Mouse (Mus musculus) kidney, embryonic 16.5 days (tissue): ENCODE data around the gene Adam19. TPM values are rescaled to one million over a fixed set of nuclear protein-coding genes. Genes with fewer than 3 reads are reported as not detected.

Source experiments
- ATAC-seq: fragments of 200-750 bp; cut with Nextera tagmentation; 2 replicates; pipeline ENCODE4 v1.8.0; 2017; ENCODE audit warnings: moderate TSS enrichment; ENCODE audit not compliant: low FRiP score, low TSS enrichment
- H3K27ac ChIP-seq: fragments of 300-500 bp; sonication (generic); 2 replicates; pipeline ENCODE4 v1.5.1; 2014; ENCODE audit warnings: low read length
- H3K27me3 ChIP-seq: fragments of 300-500 bp; sonication (generic); 2 replicates; pipeline ENCODE4 v1.6.1; 2014; ENCODE audit warnings: low read length, control low read depth, mixed read lengths; ENCODE audit not compliant: insufficient read depth
- H3K36me3 ChIP-seq: fragments of 300-500 bp; sonication (generic); 2 replicates; pipeline ENCODE4 v1.6.1; 2014; ENCODE audit warnings: low read length, control low read depth, mixed read lengths; ENCODE audit not compliant: insufficient read depth
- H3K4me1 ChIP-seq: fragments of 300-500 bp; sonication (generic); 2 replicates; pipeline ENCODE4 v1.6.1; 2014; ENCODE audit warnings: low read length, control low read depth, mixed read lengths; ENCODE audit not compliant: insufficient read depth
- H3K4me2 ChIP-seq: fragments of 300-500 bp; sonication (generic); replicated peaks from 2 replicates; pipeline ENCODE4 v1.6.1; 2014; ENCODE audit warnings: low read depth, low read length
- H3K4me3 ChIP-seq: fragments of 300-500 bp; sonication (generic); 2 replicates; pipeline ENCODE4 v1.5.1; 2014; ENCODE audit warnings: mild to moderate bottlenecking, low read length
- H3K9ac ChIP-seq: fragments of 300-500 bp; sonication (generic); replicated peaks from 2 replicates; pipeline ENCODE4 v1.6.1; 2014; ENCODE audit warnings: low read length
- H3K9me3 ChIP-seq: fragments of 300-500 bp; sonication (generic); 2 replicates; pipeline ENCODE4 v1.6.1; 2016; ENCODE audit warnings: low read length, control low read depth
- WGBS: fragments of 180-500 bp; shearing (Covaris S2); extraction: QIAGEN DNeasy Blood & Tissue Kit; methylation state at CpG from one replicate; pipeline ENCODE4 v1.1.7; 2014; 5-methylcytosine and 5-hydroxymethylcytosine counted together
- polyA plus RNA-seq: library from polyadenylated mRNA; unstranded; fragments of >200 nt; fragmentation: Nextera tagmentation; extraction: Ambion mirVana; gene quantifications from 2 replicates; pipeline ENCODE4 v1.2.1, GENCODE M21; 2015

Adam19 gene
- polyA plus RNA-seq, 1 experiment from 2014 or later, result 16.5 TPM

DNA sequence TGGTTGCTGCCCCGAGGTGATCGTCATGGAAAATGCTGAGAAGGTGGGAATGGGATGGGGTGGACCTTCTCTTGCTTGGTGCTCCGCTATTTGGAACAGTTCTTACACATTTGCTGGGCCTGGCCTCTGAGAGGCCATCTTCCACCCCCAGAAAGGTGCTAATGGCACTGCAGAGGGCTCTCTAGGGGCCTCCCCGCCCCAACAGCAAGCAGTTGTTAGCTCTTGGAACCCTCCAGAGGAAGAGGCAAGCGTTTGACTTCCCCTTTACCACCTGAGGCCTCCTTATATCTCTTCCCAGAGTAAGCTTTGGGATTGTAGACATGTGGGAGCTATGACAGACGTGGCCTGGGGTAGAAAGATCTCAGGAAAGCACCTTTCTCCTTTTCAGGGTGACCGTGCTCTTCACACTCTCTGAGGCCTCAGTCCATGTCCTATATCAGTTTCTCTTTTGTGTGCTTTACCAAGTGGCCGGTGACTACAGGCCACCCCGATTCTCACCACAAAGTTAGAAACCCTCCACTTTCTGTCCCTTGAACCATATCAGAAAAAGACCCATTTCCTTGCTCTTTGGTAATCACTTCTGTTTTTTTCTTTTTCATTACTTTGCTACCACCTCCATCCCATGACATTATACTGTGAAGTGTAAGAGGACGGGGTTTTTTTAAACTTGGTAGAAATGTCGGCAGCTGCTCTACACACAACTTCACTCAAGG, 89.5 kb downstream of the Adam19 start:
- Histone ChIP-seq H3K4me2 (no peak overlapping the region), H3K36me3 (peaks cover 25% of the 10 kb centered on the region), H3K4me1 (no peaks in the 10 kb centered on the region), H3K27ac (no peak overlapping the region), H3K9me3 (no peaks in the 10 kb centered on the region), H3K27me3 (no peaks in the 10 kb centered on the region), H3K4me3 (no peak overlapping the region), H3K9ac (no peak overlapping the region)
- 89% methylated on average over 11 of the region's 11 CpGs for WGBS
- no peak for ATAC-seq

DNA sequence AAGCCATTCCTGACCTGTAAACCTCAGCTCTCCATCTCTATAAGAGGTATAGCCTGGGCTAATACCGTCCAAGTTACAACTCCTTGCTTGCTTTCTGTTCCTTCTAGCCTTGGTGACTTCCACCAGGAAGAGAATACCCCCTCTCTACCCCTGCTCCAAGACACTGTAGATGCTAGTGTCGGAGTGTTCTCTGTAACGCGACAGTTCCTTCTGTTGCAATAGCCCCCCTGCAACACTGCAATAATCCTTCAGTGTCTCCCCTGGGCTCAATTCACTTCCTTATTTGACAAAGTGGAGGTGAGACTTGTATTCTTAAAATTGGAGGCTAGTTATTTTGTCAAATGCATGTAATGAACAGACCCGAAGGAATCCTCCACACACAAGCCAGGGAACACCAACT, 90.8 kb downstream of the Adam19 start:
- no peak overlapping the region for H3K4me2 ChIP-seq
- H3K27ac ChIP-seq, result no peak overlapping the region
- H3K4me1 ChIP-seq, result no peaks in the 10 kb centered on the region
- H3K36me3 ChIP-seq, result peaks cover 15% of the 10 kb centered on the region
- ATAC-seq, result no peak
- WGBS, result 91% methylated on average over 5 of the region's 5 CpGs
- no peak overlapping the region for H3K4me3 ChIP-seq
- H3K9ac ChIP-seq, result no peak overlapping the region
- H3K9me3 ChIP-seq, result no peaks in the 10 kb centered on the region
- no peaks in the 10 kb centered on the region for H3K27me3 ChIP-seq

DNA sequence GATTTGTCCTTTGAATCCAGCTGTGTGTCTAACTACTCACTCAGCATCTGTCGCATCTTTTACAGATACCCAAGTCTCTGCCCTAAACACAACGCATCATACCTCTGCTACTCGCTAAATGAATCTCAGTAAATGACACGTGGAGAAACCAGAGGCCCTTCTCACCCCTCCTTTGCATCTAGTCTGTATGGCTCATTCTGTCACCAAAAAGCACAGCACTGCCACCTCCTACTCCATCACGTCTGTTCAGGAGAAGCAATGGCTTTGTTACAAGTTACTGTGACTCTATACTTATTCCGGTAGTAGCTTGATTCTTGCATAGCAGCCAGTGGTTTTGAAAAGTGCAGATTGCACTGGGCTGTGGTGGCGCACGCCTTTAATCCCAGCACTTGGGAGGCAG, 101.2 kb downstream of the Adam19 start:
- Histone ChIP-seq H3K4me1 (no peaks in the 10 kb centered on the region), H3K9ac (no peak overlapping the region), H3K27me3 (no peaks in the 10 kb centered on the region), H3K9me3 (no peaks in the 10 kb centered on the region), H3K4me3 (no peak overlapping the region), H3K27ac (no peak overlapping the region), H3K36me3 (no peaks in the 10 kb centered on the region), H3K4me2 (no peak overlapping the region)
- 85% methylated on average over 8 of the region's 8 CpGs for WGBS
- ATAC-seq, result no peak

DNA sequence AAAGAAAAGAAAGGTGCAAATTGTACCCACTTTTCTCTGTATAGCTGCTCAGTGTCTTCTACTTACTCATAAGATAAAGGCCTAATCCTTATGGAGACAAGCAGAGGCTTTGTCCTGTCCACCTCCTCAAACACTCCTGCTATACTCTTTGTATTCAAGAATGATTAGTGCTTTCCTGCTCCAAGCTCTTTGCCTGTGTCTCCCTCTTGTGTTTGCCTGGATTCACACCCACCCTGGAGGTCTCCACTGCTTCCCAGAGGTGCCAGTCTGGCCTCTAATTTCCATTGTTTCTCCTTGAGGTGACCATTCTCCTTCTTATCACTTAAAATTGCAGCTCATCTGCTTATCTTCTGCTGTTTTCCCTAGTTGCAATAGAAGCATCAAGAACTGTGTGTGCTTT, 101.7 kb downstream of the Adam19 start:
- H3K36me3 ChIP-seq, result no peaks in the 10 kb centered on the region
- H3K4me2 ChIP-seq, result no peak overlapping the region
- no peaks in the 10 kb centered on the region for H3K9me3 ChIP-seq
- H3K27ac ChIP-seq, result no peak overlapping the region
- H3K9ac ChIP-seq, result no peak overlapping the region
- no peaks in the 10 kb centered on the region for H3K4me1 ChIP-seq
- no peak overlapping the region for H3K4me3 ChIP-seq
- ATAC-seq, result no peak
- H3K27me3 ChIP-seq, result no peaks in the 10 kb centered on the region

DNA sequence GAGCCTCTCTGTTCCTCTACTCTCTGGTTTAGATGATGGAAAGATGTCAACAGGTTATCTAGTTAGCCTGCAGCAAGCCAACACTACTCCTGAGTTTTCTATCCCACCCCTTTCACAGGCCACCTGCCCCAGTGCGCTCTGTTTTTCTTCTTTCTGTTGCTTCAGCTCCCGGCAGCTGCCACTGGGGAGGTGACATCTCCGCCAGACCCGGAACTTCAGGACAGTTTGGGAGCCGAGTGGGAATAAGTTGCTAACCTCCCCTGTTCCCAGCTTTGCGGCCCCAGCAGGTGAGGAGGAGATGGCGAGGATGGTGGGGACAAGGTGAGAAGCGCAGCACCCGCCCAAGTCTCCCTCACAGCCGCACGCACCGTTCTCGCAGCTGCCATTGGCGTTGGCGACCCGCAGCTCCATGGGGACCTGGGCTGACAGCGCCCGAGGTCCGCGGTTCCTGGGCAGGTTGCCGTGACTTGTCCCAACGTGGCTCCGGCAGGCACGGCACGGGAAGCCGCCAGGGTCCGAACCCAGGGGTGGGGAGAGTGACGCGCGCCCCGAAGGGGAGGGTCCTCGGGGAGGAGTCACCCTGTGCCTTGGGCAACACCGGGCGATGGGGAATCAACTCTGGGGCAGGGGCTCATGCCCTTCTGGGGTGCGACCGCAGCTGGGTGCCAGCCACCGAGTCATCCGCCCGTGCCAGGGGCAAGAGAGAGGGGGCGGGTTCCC, 110.2 kb downstream of the Adam19 start, which contains the start of gene Nipal4:
Gene Nipal4, minus strand, starts transcription at position 643 of the 720 bp plus-strand sequence.
- peak; percentile 81 for ATAC-seq

DNA sequence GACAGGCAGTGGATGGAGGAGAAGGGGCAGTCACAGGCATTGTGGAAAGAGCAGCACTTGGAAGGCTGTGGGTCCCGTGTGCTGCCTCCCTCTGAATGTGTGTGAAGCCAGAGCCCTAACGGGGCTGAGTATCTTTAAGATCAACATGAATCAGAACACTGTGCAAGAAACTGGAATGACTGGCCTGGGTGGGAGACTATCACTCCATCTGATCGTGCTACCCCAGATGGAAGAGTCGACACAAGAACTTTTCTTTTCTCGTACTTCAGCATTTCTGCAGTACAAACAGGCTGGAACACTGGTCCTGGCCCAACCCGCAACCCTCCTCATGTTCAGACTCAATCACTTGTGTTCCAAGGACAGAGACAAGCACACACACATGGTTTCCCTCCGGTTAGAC, 112.7 kb downstream of the Adam19 start:
- no peaks in the 10 kb centered on the region for H3K9me3 ChIP-seq
- peaks cover 9% of the 10 kb centered on the region for H3K27me3 ChIP-seq
- no peak overlapping the region for H3K27ac ChIP-seq
- no peak overlapping the region for H3K4me2 ChIP-seq
- no peak for ATAC-seq
- 85% methylated on average over 7 of the region's 7 CpGs for WGBS
- no peaks in the 10 kb centered on the region for H3K36me3 ChIP-seq
- no peak overlapping the region for H3K4me3 ChIP-seq
- H3K9ac ChIP-seq, result no peak overlapping the region
- H3K4me1 ChIP-seq, result 0 out of 2 replicates have a peak, but pooled peaks cover 3% of the 10 kb centered on the region

More for the DNA sequence above, 110.2 kb downstream of the Adam19 start, which contains the start of gene Nipal4:
- Histone ChIP-seq H3K9ac (peak within 1 kb of the TSS; percentile 64), H3K27me3 (peaks cover 9% of the 10 kb centered on the region), H3K9me3 (no peaks in the 10 kb centered on the region), H3K36me3 (no peaks in the 10 kb centered on the region), H3K4me3 (peak within 1 kb of the TSS; percentile 64), H3K4me1 (0 out of 2 replicates have a peak, but pooled peaks cover 3% of the 10 kb centered on the region), H3K27ac (no peak within 1 kb of the TSS), H3K4me2 (peak within 1 kb of the TSS; percentile 99)
- 1% methylated on average over 40 of the region's 40 CpGs for whole genome bisulfite sequencing

DNA sequence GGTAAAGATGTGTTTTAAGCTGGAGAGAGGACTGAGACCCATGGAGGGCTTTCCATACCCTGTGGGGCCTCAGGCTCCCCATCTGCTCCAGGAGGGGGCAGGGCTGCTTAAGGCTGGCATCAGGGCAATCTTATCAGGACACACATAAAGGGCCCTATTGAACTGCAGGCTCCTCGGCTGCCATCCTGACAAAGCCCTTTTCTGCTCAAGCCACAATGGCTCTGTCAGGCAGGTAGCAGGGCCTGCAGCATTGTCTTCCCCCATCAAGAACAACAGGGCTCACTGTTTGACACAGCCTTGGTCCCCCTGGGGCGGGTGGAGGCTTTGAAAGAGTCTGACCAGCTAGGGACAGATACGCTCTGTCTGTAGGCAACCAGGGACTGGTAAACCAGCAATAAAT, 114.1 kb downstream of the Adam19 start:
- Histone ChIP-seq H3K9ac (no peak overlapping the region), H3K4me2 (no peak overlapping the region), H3K27ac (no peak overlapping the region), H3K27me3 (peaks cover 9% of the 10 kb centered on the region), H3K9me3 (no peaks in the 10 kb centered on the region), H3K4me3 (no peak overlapping the region), H3K36me3 (no peaks in the 10 kb centered on the region), H3K4me1 (0 out of 2 replicates have a peak, but pooled peaks cover 3% of the 10 kb centered on the region)
- no peak for ATAC-seq
- 64% methylated on average over 3 of the region's 3 CpGs for WGBS

DNA sequence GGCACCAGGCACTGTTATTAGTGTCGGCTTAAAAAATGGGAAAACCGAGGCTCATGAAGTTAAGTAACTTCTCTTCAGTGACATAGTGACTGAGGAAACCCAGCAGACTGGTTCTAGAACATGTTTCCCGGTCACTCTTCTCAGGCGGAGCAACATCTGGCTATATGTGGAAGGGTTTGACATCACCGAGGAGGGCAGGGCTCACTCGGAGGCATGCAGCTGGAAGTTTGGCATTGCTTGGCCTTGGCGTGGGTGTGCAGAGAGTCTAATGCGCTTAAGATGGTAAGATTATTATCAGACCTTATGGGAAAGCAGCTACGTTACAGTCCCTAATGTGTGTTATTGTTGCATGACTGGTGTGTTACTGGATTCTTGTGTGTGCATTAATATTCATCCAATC, 116.3 kb downstream of the Adam19 start:
- no peaks in the 10 kb centered on the region for H3K36me3 ChIP-seq
- H3K4me1 ChIP-seq, result no peaks in the 10 kb centered on the region
- H3K27me3 ChIP-seq, result no peaks in the 10 kb centered on the region
- no peaks in the 10 kb centered on the region for H3K9me3 ChIP-seq
- no peak overlapping the region for H3K4me2 ChIP-seq
- ATAC-seq, result no peak
- no peak overlapping the region for H3K4me3 ChIP-seq
- no peak overlapping the region for H3K9ac ChIP-seq
- WGBS, result 93% methylated on average over 9 of the region's 9 CpGs
- H3K27ac ChIP-seq, result no peak overlapping the region

DNA sequence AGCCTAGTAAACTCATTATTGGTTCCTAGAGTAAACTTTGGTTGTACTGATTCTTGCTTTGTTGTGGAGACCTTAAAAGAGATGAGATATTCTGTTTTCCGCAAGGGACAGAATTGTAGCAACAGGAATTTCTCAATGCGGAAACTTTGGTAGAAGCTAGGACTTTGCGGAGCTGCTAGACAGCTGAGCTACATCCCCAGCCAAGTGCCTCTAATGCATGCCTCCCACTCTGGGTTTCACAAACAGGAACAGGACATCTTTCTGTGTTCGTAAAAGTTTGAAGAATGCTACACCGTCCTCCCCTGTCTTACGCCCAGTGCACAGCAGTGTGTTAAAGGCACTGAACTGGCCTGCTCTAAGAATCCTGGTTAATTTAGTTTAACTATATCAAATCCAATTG, 120.4 kb downstream of the Adam19 start:
- H3K27ac ChIP-seq, result no peak overlapping the region
- no peak overlapping the region for H3K9ac ChIP-seq
- no peaks in the 10 kb centered on the region for H3K27me3 ChIP-seq
- no peaks in the 10 kb centered on the region for H3K9me3 ChIP-seq
- 78% methylated on average over 6 of the region's 6 CpGs for WGBS
- ATAC-seq, result no peak
- no peak overlapping the region for H3K4me2 ChIP-seq
- no peaks in the 10 kb centered on the region for H3K36me3 ChIP-seq
- no peak overlapping the region for H3K4me3 ChIP-seq
- H3K4me1 ChIP-seq, result no peaks in the 10 kb centered on the region
